Mouse (Mus musculus) hindbrain, postnatal 0 days (tissue): ENCODE measurements around the gene Lrmda. TPM values are rescaled to one million over a fixed set of nuclear protein-coding genes. Genes with fewer than 3 reads are reported as not detected.

Source experiments
- ATAC-seq: fragments of 200-750 bp; cut with Nextera tagmentation; 2 replicates; pipeline ENCODE4 v1.8.0; 2017; ENCODE audit warnings: mild to moderate bottlenecking, moderate TSS enrichment, moderate library complexity
- DNase-seq: peaks from one replicate; pipeline ENCODE4 v3.0.0-alpha.2; 2015; ENCODE audit warnings: low spot score
- H3K27ac ChIP-seq: fragments of 300-500 bp; sonication (generic); 2 replicates; pipeline ENCODE4 v1.5.1; 2014; ENCODE audit warnings: mild to moderate bottlenecking
- H3K27me3 ChIP-seq: fragments of 300-500 bp; sonication (generic); 2 replicates; pipeline ENCODE4 v1.6.1; 2014; ENCODE audit warnings: low read length, mixed read lengths; ENCODE audit not compliant: insufficient read depth
- H3K36me3 ChIP-seq: fragments of 300-500 bp; sonication (generic); 2 replicates; pipeline ENCODE4 v1.6.1; 2014; ENCODE audit warnings: low read length, mixed read lengths; ENCODE audit not compliant: insufficient read depth
- H3K4me1 ChIP-seq: fragments of 300-500 bp; sonication (generic); 2 replicates; pipeline ENCODE4 v1.6.1; 2014; ENCODE audit warnings: antibody characterized with exemption, low read length, mixed read lengths; ENCODE audit not compliant: insufficient read depth
- H3K4me2 ChIP-seq: fragments of 300-500 bp; sonication (generic); 2 replicates; pipeline ENCODE4 v1.6.1; 2014; ENCODE audit warnings: low read depth, mild to moderate bottlenecking, low read length, moderate library complexity, mixed read lengths
- H3K4me3 ChIP-seq: fragments of 300-500 bp; sonication (generic); 2 replicates; pipeline ENCODE4 v1.5.1; 2014; ENCODE audit warnings: low read length
- H3K9ac ChIP-seq: fragments of 300-500 bp; sonication (generic); replicated peaks from 2 replicates; pipeline ENCODE4 v1.6.1; 2014; ENCODE audit warnings: mild to moderate bottlenecking, low read length, moderate library complexity, mixed read lengths
- H3K9me3 ChIP-seq: fragments of 300-500 bp; sonication (generic); 2 replicates; pipeline ENCODE4 v1.6.1; 2016; ENCODE audit warnings: low read length, mixed read lengths
- CTCF ChIP-seq: IDR thresholded peaks from 2 replicates; pipeline ENCODE4 v1.5.1; 2016; ENCODE audit warnings: antibody characterized with exemption, control low read depth, low read depth
- WGBS: fragments of 180-500 bp; shearing (Covaris S2); extraction: QIAGEN DNeasy Blood & Tissue Kit; methylation state at CpG from one replicate; pipeline ENCODE4 v1.1.7; 2014; 5-methylcytosine and 5-hydroxymethylcytosine counted together
- polyA plus RNA-seq: library from polyadenylated mRNA; unstranded; fragments of >200 nt; fragmentation: Nextera tagmentation; extraction: Ambion mirVana; gene quantifications from 2 replicates; pipeline ENCODE4 v1.2.1, GENCODE M21; 2015
- total RNA-seq: library from RNA; depleted of rRNA; stranded (reverse); fragments of >200 nt; gene quantifications from 2 replicates; pipeline ENCODE4 v1.2.3, GENCODE M21; 2014

Gene Lrmda
- total and polyA plus RNA-seq, 2 experiments from 2014 or later, result 0.21 to 0.53 TPM

GRCm38 (mm10) chr14:22700236-22700635, 680.7 kb downstream of the Lrmda start:
- Histone ChIP-seq H3K36me3 (no peaks in the 10 kb centered on the region), H3K4me3 (no peak overlapping the region), H3K9ac (no peak overlapping the region), H3K27ac (no peak overlapping the region), H3K4me2 (no peak overlapping the region), H3K27me3 (no peaks in the 10 kb centered on the region), H3K9me3 (no peaks in the 10 kb centered on the region), H3K4me1 (no peaks in the 10 kb centered on the region)
- 81% methylated on average over 1 of the region's 1 CpGs for WGBS
- ATAC-seq (no peak), DNase-seq (no peak)
- TF ChIP-seq CTCF, result no peak

- DNase-seq, result no peak
- H3K9me3 ChIP-seq, result no peaks in the 10 kb centered on the region
- no peaks in the 10 kb centered on the region for H3K36me3 ChIP-seq
- no peak overlapping the region for H3K4me2 ChIP-seq
- ATAC-seq, result no peak
- H3K27me3 ChIP-seq, result no peaks in the 10 kb centered on the region
- no peak overlapping the region for H3K27ac ChIP-seq
- 95% methylated on average over 2 of the region's 2 CpGs for WGBS
- TF ChIP-seq CTCF, result no peak
- no peaks in the 10 kb centered on the region for H3K4me1 ChIP-seq
- H3K4me3 ChIP-seq, result no peak overlapping the region
- no peak overlapping the region for H3K9ac ChIP-seq
These were observed 681.2 kb downstream of the Lrmda start for GRCm38 (mm10) chr14:22700690-22701089.

- ATAC-seq (no peak), DNase-seq (no peak)
- Histone ChIP-seq H3K4me1 (no peaks in the 10 kb centered on the region), H3K27ac (no peak overlapping the region), H3K9me3 (no peaks in the 10 kb centered on the region), H3K36me3 (no peaks in the 10 kb centered on the region), H3K4me3 (no peak overlapping the region), H3K27me3 (no peaks in the 10 kb centered on the region), H3K4me2 (no peak overlapping the region), H3K9ac (no peak overlapping the region)
- 67% methylated on average over 9 of the region's 9 CpGs for WGBS
- TF ChIP-seq CTCF, result no peak
These were observed 688.6 kb downstream of the Lrmda start for GRCm38 (mm10) chr14:22707958-22708701.

- H3K9ac ChIP-seq, result no peak overlapping the region
- no peak overlapping the region for H3K27ac ChIP-seq
- H3K4me1 ChIP-seq, result no peaks in the 10 kb centered on the region
- H3K36me3 ChIP-seq, result no peaks in the 10 kb centered on the region
- WGBS, result 30% methylated on average over 6 of the region's 6 CpGs
- TF ChIP-seq CTCF, result no peak
- peak; percentile 38; the same call in 1 of the 2 replicates for ATAC-seq
- no peak overlapping the region for H3K4me2 ChIP-seq
- H3K4me3 ChIP-seq, result no peak overlapping the region
- no peaks in the 10 kb centered on the region for H3K9me3 ChIP-seq
- no peak for DNase-seq
- H3K27me3 ChIP-seq, result no peaks in the 10 kb centered on the region
These were observed 690.7 kb downstream of the Lrmda start for GRCm38 (mm10) chr14:22710071-22710661.

- H3K4me3 ChIP-seq, result no peak overlapping the region
- no peaks in the 10 kb centered on the region for H3K4me1 ChIP-seq
- no peak overlapping the region for H3K9ac ChIP-seq
- H3K4me2 ChIP-seq, result no peak overlapping the region
- H3K9me3 ChIP-seq, result no peaks in the 10 kb centered on the region
- TF ChIP-seq CTCF, result no peak
- DNase-seq (no peak), ATAC-seq (no peak)
- no peaks in the 10 kb centered on the region for H3K27me3 ChIP-seq
- H3K27ac ChIP-seq, result no peak overlapping the region
- H3K36me3 ChIP-seq, result no peaks in the 10 kb centered on the region
These were observed 692.9 kb downstream of the Lrmda start for GRCm38 (mm10) chr14:22712388-22712787.

GRCm38 (mm10) chr14:22715581-22716378, 696.3 kb downstream of the Lrmda start:
- no peak for ATAC-seq
- no peak overlapping the region for H3K4me3 ChIP-seq
- TF ChIP-seq CTCF, result no peak
- H3K9me3 ChIP-seq, result no peaks in the 10 kb centered on the region
- no peak overlapping the region for H3K9ac ChIP-seq
- WGBS, result 89% methylated on average over 6 of the region's 6 CpGs
- H3K27me3 ChIP-seq, result no peaks in the 10 kb centered on the region
- no peak for DNase-seq
- H3K36me3 ChIP-seq, result no peaks in the 10 kb centered on the region
- H3K4me1 ChIP-seq, result no peaks in the 10 kb centered on the region
- H3K27ac ChIP-seq, result no peak overlapping the region
- no peak overlapping the region for H3K4me2 ChIP-seq
